Comparison of ENCODE assay signal across 11 mouse cellular contexts in the genomic region with DNA sequence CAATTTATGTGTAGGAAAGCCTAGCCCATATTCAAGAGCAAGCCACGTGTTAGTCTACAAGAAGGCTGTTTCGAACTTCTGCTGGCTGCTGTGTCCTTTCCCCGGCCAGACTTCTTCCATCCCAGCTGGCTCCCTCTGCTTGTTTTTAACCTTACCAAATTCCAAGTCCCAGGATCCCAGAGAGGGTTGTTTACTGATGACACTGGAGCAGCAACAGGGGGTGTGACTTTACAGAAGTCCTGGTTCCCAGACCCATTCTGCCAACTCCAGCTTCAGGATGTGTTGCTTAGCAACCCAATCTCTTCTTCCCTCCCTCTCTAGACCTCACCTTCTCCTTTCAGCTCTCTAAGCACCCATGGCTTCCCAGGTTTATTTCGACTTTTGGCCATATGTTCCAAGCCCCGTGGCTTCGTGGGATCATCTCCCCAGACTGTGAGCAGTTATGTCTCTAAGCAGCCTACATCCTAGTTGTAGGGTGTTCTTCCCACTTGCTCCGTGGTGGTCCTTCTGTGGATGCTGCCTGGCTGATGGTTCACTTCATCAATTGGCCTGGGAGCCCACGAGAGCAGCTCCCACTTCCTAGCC. TPM values are rescaled to one million over a fixed set of nuclear protein-coding genes. Genes with fewer than 3 reads are reported as not detected.
DNase-seq lines count a peak whose midpoint lies in the region; ATAC-seq and TF ChIP-seq lines count a peak whose summit lies in the region.
"Had no signal": no experiment of that assay in that cellular context is flagged by ENCODE, and none has a peak within 500 bp of the region (broad histone marks: within the 10 kb centered on the region; RNA-seq: fewer than 3 reads in every experiment).

No protein-coding gene starts in this region.

- TF ChIP-seq CTCF in lung, embryonic 14.5 days (IDR thresholded peaks at IDR 0.05; ENCODE audit: low read depth) = no peak

- H3K9ac ChIP-seq in lung, embryonic 14.5 days = no peak overlapping the region
- no peak overlapping the region for H3K9ac ChIP-seq in hindbrain, embryonic 14.5 days
- H3K9ac ChIP-seq: heart, embryonic 13.5 days had no signal

- DNase-seq in gastrocnemius, adult 18-20 months (ENCODE audit: low spot score) = peak; percentile 43
- no peak for DNase-seq in gastrocnemius, adult 8-10 months (ENCODE audit: low spot score in 2 of 2)
- DNase-seq in lung, embryonic 14.5 days = no peak
- DNase-seq in lung, postnatal 25 days (ENCODE audit: low spot score) = no peak
- DNase-seq in hindbrain, embryonic 14.5 days (ENCODE audit: low spot score) = no peak
- peak; percentile 52 for DNase-seq in skeletal muscle tissue, adult 2 months (ENCODE audit: low read depth, low spot score)
- no peak for DNase-seq in cerebellum, adult 11 months
- DNase-seq: kidney, adult 8-10 months had no signal

- 51% methylated on average over 8 of the region's 8 CpGs for WGBS in lung, embryonic 14.5 days
- WGBS in hindbrain, embryonic 14.5 days = 58% methylated on average over 8 of the region's 8 CpGs

- no peak overlapping the region; the same call in 1 of the 2 replicates for H3K27ac ChIP-seq in lung, embryonic 14.5 days (ENCODE audit: low read depth)
- peak overlapping the region; percentile 52; the same call in 1 of the 2 replicates for H3K27ac ChIP-seq in hindbrain, embryonic 14.5 days
- H3K27ac ChIP-seq: heart, embryonic 13.5 days; macrophage had no signal

- H3K27me3 ChIP-seq in lung, embryonic 14.5 days (ENCODE audit: insufficient read depth, low read length) = no peaks in the 10 kb centered on the region
- peaks cover 23% of the 10 kb centered on the region for H3K27me3 ChIP-seq in hindbrain, embryonic 14.5 days (ENCODE audit: control insufficient read depth, insufficient read depth, low read length)

- no peak overlapping the region for H3K4me2 ChIP-seq in lung, embryonic 14.5 days
- H3K4me2 ChIP-seq in hindbrain, embryonic 14.5 days (replicated peaks) = no peak overlapping the region
- H3K4me2 ChIP-seq: heart, embryonic 13.5 days had no signal

- no peaks in the 10 kb centered on the region for H3K9me3 ChIP-seq in lung, embryonic 14.5 days (ENCODE audit: low read depth, low read length)
- H3K9me3 ChIP-seq in hindbrain, embryonic 14.5 days (ENCODE audit: control insufficient read depth, low read length) = no peaks in the 10 kb centered on the region
- H3K9me3 ChIP-seq: heart, embryonic 13.5 days had no signal

- peak; percentile 6; the same call in 1 of the 2 replicates for ATAC-seq in lung, embryonic 14.5 days (ENCODE audit: insufficient read depth)
- ATAC-seq in hindbrain, embryonic 14.5 days (ENCODE audit: low FRiP score) = no peak
- no peak for ATAC-seq in frontal cortex, adult (ENCODE audit: low TSS enrichment)

- no peak overlapping the region for H3K4me3 ChIP-seq in lung, embryonic 14.5 days (ENCODE audit: low read depth, low read length)
- no peak overlapping the region for H3K4me3 ChIP-seq in hindbrain, embryonic 14.5 days (replicated peaks; ENCODE audit: low read length)
- H3K4me3 ChIP-seq: heart, embryonic 13.5 days had no signal

- H3K4me1 ChIP-seq in lung, embryonic 14.5 days (ENCODE audit: insufficient read depth) = peaks cover 20% of the 10 kb centered on the region
- H3K4me1 ChIP-seq in hindbrain, embryonic 14.5 days (replicated peaks; ENCODE audit: control insufficient read depth, insufficient read depth, low read length) = peaks cover 24% of the 10 kb centered on the region

- no peaks in the 10 kb centered on the region for H3K36me3 ChIP-seq in lung, embryonic 14.5 days (ENCODE audit: insufficient read depth)
- no peaks in the 10 kb centered on the region for H3K36me3 ChIP-seq in hindbrain, embryonic 14.5 days (replicated peaks; ENCODE audit: control insufficient read depth, insufficient read depth)
- H3K36me3 ChIP-seq: heart, embryonic 13.5 days had no signal

RNA-seq across cellular contexts. Expression of gene Sulf2, which starts 20.2 kb away (rescaled TPM):
- total RNA-seq in gastrocnemius, adult 18-20 months (2021) = 10 to 100 TPM in 1 of 2 experiments, 1 to 10 TPM in 1; 8.7 to 12.3 TPM
- 1 to 10 TPM; 6.0 to 9.9 (median 7.1) TPM for total RNA-seq in gastrocnemius, adult 8-10 months (2022)
- polyA plus RNA-seq in lung, embryonic 14.5 days (2014; fragmentation: Nextera tagmentation; extraction: Ambion mirVana) = 51.1 and 57.6 TPM in 2 replicates
- polyA plus RNA-seq in hindbrain, embryonic 14.5 days (2014; fragmentation: Nextera tagmentation; extraction: Ambion mirVana) = 125 TPM in 2 replicates

Comparison
In these comparisons a context has a peak if more than half of its experiments do, and no peak if none do; other contexts are left out.
1. DNase-seq: peak in gastrocnemius, adult 18-20 months (single experiment) and skeletal muscle tissue, adult 2 months (single experiment); none in gastrocnemius, adult 8-10 months (0 of 2), lung, embryonic 14.5 days (single experiment), lung, postnatal 25 days (single experiment), hindbrain, embryonic 14.5 days (single experiment) and cerebellum, adult 11 months (single experiment).